Mouse (Mus musculus): ENCODE data around the gene Rbm20.
A peak's percentile ranks its signal among the peaks of the same experiment; 100 is the strongest.
"Not testable (repeated sequence)": the region's sequence is repeated elsewhere in the genome, so short reads cannot be mapped to it uniquely, and the experiment has no call there.

Rbm20 gene

DNA sequence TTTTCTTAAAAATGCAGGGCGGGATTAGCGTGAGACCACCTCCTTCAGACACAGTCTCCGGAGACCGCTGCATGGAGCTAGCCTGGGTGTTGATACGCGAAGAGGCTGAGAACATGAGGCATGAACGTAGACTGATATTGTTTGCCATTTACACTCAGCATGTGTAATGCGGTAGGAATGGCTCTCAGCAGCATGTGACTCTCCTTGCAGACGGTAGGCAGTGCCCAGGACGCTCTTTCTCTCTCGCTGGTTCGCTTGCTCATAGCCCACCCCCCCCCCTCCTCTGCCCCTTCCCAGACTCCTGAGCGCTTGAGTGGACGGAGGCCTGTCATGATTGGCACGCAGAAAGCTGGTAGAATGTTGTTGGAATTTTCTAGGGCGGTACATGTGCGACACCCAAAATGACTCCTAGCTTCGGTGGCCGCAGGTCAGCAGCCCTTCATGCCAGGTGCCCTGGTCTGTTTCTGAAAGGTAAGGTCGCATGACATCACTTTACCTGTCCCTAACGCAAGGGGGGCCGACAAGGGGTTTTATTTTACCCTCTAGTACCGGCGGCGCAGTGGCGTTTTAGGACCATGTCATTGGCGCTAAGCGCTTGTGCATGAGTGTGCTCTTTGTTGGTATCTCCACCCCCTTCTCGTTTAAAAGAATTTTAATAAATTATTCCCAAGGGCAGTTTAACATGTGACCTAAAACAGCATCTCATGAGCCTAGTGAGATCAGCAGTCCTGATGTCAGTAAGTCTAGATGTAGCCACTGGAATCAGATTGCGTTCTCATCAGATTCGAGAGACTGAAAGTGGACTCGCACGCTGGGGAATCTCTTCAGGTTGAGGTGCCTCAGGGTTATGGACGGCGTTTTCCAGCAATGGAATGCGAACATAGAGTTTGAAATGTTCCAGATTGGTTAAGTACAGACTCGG lies 116.1 kb downstream of the Rbm20 start:
- no peak for DNase-seq (ENCODE audit: low spot score)

DNA sequence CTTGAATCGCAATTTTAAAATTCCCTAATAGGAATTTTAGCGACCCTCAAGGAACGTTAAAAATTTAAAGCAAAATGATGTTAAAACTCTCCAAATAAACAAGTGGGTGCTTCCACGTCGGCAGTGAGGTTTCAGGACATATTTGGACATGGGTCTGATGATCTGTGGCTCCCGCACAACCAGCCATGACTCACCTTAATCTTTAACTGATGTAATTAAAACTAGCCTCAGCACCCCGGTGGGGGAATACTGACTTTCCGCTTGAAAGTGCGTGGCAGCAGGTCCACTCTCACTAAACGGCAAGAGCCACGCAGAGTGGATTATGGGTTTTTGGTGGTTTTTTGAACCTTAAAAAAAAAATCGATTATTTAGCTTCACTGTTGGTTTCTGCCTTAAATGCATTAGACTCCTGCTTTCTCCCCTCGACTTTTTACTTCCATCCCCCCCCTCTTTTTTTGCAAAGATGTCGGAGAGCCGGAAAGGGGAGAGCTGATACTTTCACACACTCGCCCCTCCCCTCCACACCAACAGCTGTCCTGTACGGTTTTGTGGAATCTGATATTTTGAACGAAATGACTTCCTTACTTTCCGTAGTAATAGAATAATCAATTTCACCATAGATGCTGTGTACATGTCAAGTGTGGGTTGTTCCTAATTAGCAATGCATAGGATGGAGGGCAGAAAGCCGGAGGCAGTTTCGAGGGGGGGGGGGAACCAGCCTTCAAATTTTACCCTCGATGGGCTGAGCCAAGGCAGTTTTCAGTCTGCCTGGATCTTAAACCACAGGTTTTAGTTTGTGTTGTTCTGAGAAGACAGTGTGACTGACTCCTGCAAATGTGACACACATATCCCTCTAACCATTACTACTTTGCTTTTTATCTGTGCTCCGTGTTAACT lies 117.1 kb downstream of the Rbm20 start:
- DNase-seq (ENCODE audit: low spot score): no peak

DNA sequence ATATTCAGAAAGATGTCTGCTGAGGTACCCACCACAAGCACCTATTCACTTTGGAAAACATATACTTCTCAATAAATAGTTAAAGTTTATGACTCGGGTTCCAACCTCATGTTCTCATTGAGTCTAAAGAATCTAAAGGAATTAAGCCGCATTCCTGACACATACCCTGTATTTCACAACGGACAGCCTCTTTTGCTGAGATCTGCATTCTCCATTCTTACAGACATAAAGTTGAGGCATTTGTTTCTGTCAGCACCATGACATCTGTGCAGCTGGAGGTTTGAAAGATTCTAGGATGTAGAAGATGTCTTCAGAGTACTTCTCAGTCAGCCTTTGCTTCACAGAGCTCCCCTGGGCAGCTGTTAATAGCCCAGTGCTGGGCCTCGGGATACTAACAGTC lies 117.9 kb downstream of the Rbm20 start:
- no peak for DNase-seq (ENCODE audit: low spot score)

DNA sequence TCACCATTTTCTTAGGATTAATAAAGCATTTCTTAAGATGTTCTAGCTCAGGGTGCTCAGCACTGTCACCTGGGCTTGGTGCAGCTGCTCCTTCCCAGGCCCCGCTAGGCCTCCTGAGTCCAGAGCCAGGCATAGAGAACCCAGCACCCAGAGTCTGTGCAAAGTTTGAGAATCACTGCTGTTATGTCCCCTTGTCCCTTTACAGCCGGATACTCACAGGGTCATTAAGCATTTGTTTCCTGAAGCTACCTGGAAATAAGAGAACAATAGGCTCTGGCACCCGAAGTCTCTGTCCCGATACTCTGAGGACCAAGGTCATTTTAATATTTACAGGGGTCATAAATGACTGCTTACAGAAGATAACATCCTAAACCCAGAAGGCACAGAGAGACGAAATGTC lies 118.9 kb downstream of the Rbm20 start:
- no peak for DNase-seq (ENCODE audit: low spot score)

DNA sequence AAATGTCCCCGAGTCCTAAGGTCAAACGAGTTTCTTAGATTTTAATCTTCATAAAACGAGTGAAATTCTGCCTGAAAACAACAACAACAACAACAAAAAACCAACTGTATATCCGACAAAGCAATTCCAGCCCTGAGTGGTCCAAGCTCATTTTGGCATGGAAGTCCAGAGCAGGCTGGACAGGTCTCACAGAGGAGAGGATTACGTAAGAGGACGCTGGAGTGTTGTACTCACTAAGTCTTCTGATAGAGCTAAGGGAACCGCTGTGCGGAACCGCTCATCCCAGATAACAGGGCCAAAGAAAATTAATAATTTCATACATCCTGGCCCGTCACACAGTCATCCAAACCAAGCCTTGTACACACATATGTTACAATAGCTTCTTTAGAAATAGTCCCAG lies 120.7 kb downstream of the Rbm20 start:
- DNase-seq (ENCODE audit: low spot score): no peak

DNA sequence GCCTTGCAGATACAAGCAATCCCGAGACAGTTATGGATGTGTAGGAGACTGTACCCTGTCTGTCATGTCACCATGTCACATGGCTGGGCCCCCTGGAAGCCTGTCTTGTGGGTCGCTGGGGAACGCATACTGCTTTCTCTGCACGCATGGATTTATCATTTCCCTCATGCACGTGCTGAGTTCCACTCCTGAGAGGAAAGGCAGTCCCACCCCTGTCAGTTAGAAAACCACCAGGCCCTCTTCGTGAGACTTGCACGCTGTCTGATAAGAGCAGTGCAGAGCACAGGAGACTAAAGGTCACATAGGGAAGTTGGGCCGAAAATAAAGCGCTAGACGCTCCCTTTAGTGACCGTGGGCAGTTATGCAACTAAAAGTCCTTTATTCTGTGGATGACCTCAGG lies 122.8 kb downstream of the Rbm20 start:
- DNase-seq (ENCODE audit: low spot score): no peak

DNA sequence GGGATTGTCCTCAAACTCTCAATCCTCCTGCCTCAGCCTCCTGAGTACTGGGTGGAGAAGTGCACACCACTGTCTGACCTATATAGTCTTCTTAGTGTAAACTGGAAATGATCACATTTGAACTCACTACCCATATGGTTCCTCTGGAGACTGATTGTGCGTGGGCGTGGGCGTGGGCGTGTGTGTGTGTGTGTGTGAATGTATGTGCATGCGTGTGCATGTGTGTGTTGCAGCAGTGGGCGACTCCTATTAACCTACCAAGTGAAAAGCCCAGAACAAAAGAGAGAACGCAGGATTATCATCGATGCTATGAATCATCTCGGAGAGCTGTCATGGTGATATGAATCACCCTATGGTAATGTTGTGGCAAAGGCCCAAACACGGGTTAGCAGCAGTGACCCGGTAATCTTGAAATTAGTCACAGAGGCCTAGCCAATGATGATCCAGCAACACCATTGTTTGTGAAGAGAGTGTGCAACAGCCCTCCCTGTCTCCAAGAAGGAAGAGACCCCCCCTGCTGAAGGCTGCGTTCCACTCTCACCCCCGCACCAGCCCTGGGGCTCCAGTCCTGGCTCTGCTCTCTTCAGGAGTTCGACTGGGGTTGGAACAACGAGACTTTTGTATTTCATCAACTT lies 123.4 kb downstream of the Rbm20 start:
- peak; percentile 58 for DNase-seq (ENCODE audit: low spot score)

DNA sequence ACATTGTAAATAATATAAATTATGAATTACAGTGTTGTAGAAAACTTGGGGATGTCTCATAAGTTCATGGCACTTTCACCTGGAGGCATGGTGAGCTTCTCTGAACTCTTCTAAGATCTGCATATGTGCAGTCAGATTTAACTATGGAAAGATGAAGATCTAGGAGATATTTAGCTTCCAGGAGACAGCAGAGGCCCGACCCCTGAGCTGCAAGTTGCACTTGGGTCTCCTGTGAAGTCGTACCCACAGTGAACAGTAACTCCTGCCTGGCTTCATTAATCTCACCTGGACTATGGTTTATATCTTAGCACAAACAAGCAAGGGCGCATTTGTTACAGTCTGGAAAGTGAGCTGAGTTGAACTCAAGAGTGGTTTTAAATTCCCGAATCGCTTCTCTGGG lies 124.3 kb downstream of the Rbm20 start:
- DNase-seq (ENCODE audit: low spot score): no peak

DNA sequence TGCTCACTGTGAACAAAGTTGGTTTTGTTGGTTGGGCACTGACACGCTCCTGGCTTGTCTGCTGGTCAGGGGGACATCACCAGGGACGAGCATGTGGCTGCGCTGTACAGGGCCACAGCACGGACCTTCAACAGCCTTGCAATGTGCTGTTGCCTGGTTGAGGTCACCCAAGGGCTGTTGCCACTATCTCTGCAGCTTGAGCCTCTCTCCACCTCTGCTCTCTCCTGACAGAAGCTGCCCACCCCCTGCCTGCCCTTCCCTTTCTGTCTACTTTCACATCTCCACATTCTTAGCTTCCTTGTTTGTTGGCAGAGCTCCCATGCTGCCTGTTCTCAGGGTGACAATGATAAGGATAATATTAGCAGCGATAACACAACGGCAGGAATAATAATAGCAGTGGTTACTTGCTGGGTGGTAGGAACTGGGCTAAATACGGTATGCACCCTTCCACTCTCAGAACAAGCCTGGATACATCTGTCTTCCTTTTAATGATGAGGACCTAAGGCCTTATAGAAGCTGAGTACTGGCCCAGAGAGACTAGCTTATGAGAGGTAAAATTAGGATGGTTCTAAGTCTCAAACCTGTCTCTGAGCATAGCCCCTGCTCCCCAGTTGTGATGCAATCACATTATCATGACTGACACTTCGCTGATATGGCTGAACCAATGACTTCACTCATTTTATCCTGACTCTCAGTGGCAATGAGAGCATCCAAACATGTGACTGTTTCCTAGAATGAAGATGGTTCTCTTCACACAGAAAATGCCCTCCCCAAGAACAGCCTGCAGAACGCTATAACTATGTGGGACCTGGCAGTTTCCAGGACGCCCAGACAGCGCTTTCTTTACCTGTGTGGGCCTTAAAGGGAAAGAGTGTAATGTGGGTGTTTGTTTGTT lies 124.9 kb downstream of the Rbm20 start:
- DNase-seq (ENCODE audit: low spot score): no peak

DNA sequence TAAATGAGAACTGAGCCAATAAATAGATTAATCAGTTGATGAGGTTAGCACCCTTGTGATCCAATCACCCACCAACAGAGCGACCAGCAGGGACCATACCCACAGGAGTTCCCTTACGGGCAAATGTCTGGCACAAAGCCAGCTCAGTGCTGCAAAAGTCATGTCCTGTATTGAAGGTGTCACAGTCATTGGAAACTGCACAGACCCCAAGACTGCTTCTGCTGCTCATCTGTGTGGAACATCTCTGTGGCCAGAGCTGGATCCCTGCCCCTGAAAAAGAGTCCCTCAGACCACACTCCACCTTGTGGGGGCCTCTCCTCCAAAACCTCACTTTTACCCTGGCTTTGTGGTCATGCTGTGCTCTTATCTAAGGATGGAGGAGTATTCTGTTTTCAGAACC lies 126.8 kb downstream of the Rbm20 start:
- DNase-seq (ENCODE audit: low spot score): no peak

DNA sequence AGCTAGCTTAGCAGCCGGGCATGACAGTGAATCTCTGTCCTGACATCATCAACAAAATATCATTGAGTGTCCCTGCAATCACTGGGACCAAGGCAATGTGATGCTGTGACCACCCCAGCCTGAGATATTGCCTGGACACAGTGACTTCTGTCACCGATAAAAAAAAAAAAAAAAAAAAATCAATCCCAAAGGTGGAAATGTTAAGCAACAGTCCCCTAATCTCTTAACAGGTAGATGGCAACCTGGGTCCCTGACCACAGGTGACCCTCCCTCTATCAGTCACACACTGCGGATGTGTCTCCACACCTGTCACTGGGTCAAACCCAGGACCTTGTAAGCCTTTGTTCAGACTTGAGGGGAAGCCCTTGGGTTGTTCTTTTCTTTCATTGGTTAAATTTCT lies 128.0 kb downstream of the Rbm20 start:
- no peak for DNase-seq (ENCODE audit: low spot score)

DNA sequence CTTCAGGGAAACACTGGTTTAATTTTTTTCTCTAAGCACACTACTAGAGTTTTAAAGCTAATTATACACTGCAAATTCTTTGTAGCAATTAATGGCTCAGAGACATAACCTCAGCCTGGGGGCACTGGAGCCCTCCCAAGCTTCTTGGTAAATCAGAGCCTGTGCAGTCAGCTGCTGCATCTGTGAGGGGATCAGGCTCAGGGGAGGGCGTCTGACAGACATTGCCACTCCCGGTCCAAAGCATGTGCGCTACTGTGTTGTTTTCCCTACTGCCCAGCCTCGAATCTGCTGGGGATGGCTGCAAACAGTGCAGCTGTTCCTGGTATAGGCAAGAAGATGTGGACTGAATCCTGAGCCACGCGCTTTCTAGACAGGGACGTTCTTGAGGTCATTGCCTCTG lies 129.0 kb downstream of the Rbm20 start:
- DNase-seq (ENCODE audit: low spot score): no peak

DNA sequence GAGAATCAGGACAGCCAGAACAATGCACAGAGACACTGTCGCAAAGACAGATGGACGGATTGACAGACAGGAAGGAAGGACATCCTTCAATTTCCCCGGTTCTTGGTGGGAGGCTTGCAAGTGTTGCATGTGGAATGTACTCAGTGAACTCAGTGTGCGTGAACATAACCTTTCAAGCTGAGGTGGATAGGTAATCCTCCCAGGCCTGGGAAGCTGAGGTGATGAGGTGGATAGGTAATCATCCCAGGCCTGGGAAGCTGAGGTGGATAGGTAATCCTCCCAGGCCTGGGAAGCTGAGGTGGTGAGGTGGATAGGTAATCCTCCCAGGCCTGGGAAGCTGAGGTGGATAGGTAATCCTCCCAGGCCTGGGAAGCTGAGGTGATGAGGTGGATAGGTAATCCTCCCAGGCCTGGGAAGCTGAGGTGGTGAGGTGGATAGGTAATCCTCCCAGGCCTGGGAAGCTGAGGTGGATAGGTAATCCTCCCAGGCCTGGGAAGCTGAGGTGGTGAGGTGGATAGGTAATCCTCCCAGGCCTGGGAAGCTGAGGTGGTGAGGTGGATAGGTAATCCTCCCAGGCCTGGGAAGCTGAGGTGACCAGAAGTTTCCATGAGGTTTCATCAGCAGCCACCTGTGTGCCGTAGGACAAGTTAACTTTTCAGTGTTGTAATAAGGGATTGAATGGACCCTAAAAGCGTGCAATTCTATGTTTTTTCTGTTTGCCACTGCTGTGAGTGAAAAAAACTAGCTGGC lies 129.6 kb downstream of the Rbm20 start:
- not testable (repeated sequence) for DNase-seq (ENCODE audit: low spot score)

DNA sequence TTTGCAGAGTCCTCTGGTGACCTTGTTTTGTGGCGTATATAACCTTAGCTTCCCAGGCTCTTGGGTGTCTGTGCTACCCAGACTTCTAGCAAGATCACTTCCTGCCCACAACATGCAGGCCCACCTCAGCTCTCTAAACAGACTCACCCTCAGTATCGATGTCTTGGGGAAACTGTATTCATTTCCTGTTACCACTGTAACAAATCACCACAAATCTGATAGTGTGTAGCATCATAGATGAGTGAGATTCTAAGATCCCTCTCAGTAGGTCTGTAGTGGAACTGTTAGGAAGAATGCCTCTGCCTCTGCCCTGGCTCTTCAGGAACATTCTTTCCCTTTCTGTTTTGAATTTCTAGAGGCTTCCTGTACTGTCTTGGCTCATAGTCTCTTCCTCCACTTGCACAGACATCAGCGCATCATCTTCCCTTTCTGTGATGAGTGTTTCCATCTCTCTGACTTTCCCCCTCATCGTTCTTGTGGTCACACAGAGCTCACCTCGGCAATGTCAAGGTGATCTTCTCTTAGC lies 130.2 kb downstream of the Rbm20 start:
- DNase-seq (ENCODE audit: low spot score): no peak

DNA sequence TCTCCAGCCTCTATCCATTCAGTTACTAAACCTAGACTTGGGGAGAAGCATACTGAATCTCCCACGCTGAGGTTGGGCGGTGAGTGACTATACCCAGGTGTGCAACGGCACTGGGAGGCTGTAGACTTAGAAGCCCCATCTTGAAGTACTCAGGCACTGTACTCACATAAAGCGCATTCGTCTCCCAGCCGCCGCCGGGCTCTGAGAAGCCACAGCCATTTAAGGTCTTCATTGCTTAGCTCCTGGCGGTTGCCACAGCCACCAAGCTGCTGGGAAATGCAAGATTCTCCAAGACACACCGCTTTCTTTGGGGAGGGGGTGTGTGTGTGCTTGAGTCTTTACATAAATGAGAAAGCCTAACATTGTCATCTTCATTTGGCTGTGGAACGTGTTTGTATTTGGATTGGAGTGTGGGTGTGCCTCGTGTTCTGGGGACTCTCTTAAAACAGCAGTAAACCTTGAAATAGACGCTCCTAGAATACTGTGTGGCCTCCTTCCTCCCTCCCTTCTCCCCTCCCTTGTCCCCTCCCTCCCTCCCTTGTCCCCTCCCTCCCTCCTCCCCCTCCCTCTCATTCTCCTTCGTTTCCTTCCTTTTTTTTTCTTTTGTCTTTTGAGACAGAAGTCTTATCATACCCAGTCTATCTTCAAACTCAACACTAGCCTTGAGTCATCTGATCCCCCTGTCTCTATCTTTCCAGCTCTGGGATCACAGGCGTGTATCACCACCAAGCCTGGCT lies 131.1 kb downstream of the Rbm20 start:
- no peak for DNase-seq (ENCODE audit: low spot score)

DNA sequence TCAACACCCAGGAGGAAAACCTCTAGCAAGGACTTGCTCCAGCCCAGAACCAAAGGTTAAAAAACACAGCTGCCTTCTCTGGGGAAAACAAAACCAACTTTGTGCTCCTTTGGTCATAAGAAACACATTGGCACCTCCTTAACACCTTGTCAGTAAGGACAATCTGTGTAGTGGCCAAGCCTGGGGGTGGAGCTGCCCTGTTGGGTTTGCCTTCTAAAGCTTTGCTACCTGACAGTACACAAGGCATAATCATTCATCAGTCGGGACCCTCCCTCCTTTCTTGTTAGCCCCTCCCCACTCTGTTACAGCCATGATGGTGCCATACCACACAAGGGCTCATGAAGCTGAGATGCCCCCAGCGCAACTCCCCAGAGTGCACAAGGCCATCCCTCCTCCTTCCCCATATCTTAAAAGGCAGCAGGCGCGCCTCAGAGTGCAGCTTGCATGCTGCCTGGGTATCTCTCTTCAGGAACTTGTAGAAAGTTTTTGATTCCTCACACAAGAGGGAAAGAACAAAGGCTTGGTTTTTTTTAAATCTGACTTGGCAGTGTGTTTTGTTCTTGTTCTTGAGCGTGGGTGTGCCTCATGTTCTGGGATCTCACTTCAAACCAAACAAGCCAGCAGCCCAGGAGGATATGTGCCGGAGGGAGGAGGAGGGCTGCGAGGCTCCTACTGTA lies 132.2 kb downstream of the Rbm20 start:
- no peak for DNase-seq (ENCODE audit: low spot score)

DNA sequence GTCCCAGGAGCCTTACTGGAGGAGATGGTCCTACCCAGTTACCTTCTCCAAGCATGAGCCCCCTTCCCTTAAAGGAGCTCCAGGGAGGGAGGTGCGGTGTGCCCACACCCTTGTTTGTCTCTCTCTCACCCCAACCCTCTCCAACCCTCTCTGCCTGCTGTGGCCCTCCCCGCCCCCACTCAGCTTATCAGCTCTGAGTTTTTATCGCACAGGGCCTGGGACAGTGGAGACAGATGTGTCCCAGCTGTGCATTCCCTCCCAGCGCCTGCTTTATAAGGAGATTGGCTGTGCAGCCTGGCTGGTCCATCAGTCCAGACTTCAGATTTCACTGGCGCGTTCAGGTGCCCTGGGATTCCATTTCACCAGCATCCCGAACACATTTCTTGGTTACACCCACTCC lies 132.9 kb downstream of the Rbm20 start:
- DNase-seq (ENCODE audit: low spot score): no peak

DNA sequence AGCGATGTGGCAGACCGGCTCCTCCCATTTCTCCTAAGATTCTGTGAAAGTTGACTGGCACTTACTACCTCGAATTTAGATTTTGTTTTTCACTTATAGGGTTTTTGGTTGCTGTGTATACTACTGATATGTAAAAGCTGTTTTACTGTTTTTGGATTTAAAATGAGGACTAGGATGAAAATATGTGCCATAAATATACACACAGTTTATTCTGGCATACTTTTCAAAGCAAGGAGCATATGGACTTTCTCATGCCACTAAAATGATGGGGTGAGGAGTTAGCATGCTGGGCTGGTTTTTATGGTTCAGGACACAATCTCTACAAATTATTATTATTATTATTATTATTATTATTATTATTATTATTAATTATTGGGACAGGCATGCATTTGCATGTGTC lies 133.5 kb downstream of the Rbm20 start:
- no peak for DNase-seq (ENCODE audit: low spot score)

DNA sequence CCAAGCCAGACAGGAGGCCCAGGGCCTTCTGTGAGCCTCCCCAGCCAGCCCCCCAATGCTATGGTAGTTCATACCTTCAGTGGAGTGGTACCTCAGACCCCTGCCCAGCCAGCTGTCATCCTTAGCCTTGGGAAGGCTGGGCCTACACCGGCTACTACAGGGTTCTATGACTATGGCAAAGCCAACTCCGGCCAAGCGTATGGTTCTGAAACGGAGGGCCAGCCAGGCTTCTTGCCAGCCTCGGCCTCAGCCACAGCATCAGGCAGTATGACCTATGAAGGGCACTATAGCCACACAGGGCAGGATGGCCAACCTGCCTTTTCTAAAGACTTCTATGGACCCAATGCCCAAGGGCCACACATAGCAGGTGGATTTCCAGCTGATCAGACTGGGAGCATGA lies 136.5 kb downstream of the Rbm20 start:
- DNase-seq (ENCODE audit: low spot score): no peak

Measured in urinary bladder, postnatal 25 days (tissue).